Mouse (Mus musculus): ENCODE measurements at regions not wholly inside any gene's neighbourhood (a gene's known extent, or its start where the extent isn't known, plus 50 kb on each side); places are given as distances from the start of the nearest gene placed in this dataset.

- Histone ChIP-seq H3K9me3 (ENCODE audit: control insufficient read depth, low read length) (no peaks in the 10 kb centered on the region), H3K27me3 (replicated peaks; ENCODE audit: control insufficient read depth, insufficient read depth, low read length) (no peaks in the 10 kb centered on the region), H3K9ac (replicated peaks; ENCODE audit: low read depth, low read length) (no peak overlapping the region), H3K4me3 (replicated peaks; ENCODE audit: low read length) (no peak overlapping the region), H3K4me1 (replicated peaks; ENCODE audit: control insufficient read depth, insufficient read depth, low read length) (peaks cover 3% of the 10 kb centered on the region; the same call in 1 of the 2 replicates), H3K27ac (ENCODE audit: low read length) (no peak overlapping the region), H3K4me2 (ENCODE audit: low read length) (no peak overlapping the region), H3K36me3 (ENCODE audit: control insufficient read depth, insufficient read depth) (no peaks in the 10 kb centered on the region)
- no peak for ATAC-seq
- 76% methylated on average over 6 of the region's 6 CpGs for WGBS
Observed at GRCm38 (mm10) chr2:147699524-147700081, 337.9 kb downstream of the Pax1 start.

DNA sequence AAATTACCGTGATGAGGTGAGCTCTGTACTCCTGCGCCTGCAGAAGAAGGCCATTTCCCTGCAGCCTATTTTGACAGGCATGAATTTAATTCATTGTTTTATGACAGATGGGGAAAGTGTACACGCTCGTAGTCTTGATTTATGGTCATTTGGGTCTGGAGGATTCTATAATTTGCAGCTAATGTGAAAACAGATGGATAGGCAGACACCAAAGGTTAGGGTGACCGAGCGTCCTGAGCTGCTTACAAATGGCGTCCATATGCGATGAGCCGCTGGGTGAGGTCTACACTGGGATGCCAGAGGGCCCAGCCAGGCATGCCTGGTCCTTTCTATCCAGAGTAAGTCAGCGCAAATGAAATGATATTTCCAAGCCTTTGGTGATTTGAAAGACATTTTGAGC lies 330.2 kb downstream of the Pax1 start:
- Histone ChIP-seq H3K4me3 (replicated peaks; ENCODE audit: low read length) (no peak overlapping the region), H3K36me3 (ENCODE audit: control insufficient read depth, insufficient read depth) (no peaks in the 10 kb centered on the region), H3K27me3 (replicated peaks; ENCODE audit: control insufficient read depth, insufficient read depth, low read length) (no peaks in the 10 kb centered on the region), H3K4me1 (replicated peaks; ENCODE audit: control insufficient read depth, insufficient read depth, low read length) (no peaks in the 10 kb centered on the region), H3K9ac (replicated peaks; ENCODE audit: low read depth, low read length) (no peak overlapping the region), H3K4me2 (ENCODE audit: low read length) (no peak overlapping the region), H3K9me3 (ENCODE audit: control insufficient read depth, low read length) (no peaks in the 10 kb centered on the region), H3K27ac (ENCODE audit: low read length) (no peak overlapping the region)
- 90% methylated on average over 10 of the region's 10 CpGs for WGBS
- ATAC-seq = no peak

- no peaks in the 10 kb centered on the region for H3K9me3 ChIP-seq (ENCODE audit: control insufficient read depth, low read length)
- H3K9ac ChIP-seq (replicated peaks; ENCODE audit: low read depth, low read length) = no peak overlapping the region
- no peak overlapping the region for H3K4me3 ChIP-seq (replicated peaks; ENCODE audit: low read length)
- no peaks in the 10 kb centered on the region for H3K4me1 ChIP-seq (replicated peaks; ENCODE audit: control insufficient read depth, insufficient read depth, low read length)
- no peaks in the 10 kb centered on the region for H3K36me3 ChIP-seq (ENCODE audit: control insufficient read depth, insufficient read depth)
- no peak overlapping the region for H3K27ac ChIP-seq (ENCODE audit: low read length)
- H3K27me3 ChIP-seq (replicated peaks; ENCODE audit: control insufficient read depth, insufficient read depth, low read length) = no peaks in the 10 kb centered on the region
- 62% methylated on average over 15 of the region's 15 CpGs for WGBS
- ATAC-seq = no peak
- H3K4me2 ChIP-seq (ENCODE audit: low read length) = no peak overlapping the region
Observed at GRCm38 (mm10) chr2:147690506-147691208, 328.9 kb downstream of the Pax1 start.

DNA sequence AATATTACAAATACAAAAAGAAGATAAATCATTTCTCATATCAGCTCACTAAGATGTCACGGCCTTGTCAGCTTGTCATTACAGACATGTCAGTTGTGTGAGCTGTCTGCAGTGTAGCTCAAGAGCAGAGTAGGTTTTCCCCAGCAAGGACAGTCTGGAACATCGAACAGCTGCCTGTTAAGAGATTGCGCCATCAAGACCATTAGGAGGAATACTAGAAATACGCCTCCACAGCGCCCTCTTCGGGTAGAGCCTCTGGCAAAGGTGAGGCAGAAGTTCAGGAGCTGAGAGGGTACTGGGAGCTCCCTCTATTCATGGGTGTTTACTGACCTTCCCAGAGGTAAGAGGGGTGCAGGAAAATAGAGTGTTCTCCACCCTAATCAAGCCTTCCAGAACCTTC lies 327.0 kb downstream of the Pax1 start:
- Histone ChIP-seq H3K27me3 (replicated peaks; ENCODE audit: control insufficient read depth, insufficient read depth, low read length) (no peaks in the 10 kb centered on the region), H3K4me1 (replicated peaks; ENCODE audit: control insufficient read depth, insufficient read depth, low read length) (no peaks in the 10 kb centered on the region), H3K9me3 (ENCODE audit: control insufficient read depth, low read length) (no peaks in the 10 kb centered on the region), H3K4me2 (ENCODE audit: low read length) (no peak overlapping the region), H3K9ac (replicated peaks; ENCODE audit: low read depth, low read length) (no peak overlapping the region), H3K36me3 (ENCODE audit: control insufficient read depth, insufficient read depth) (no peaks in the 10 kb centered on the region), H3K4me3 (replicated peaks; ENCODE audit: low read length) (no peak overlapping the region), H3K27ac (ENCODE audit: low read length) (no peak overlapping the region)
- WGBS = 20% methylated on average over 6 of the region's 6 CpGs
- no peak for ATAC-seq

- Histone ChIP-seq H3K9me3 (ENCODE audit: control insufficient read depth, low read length) (no peaks in the 10 kb centered on the region), H3K4me2 (ENCODE audit: low read length) (no peak overlapping the region), H3K36me3 (ENCODE audit: control insufficient read depth, insufficient read depth) (no peaks in the 10 kb centered on the region), H3K9ac (replicated peaks; ENCODE audit: low read depth, low read length) (no peak overlapping the region), H3K4me1 (replicated peaks; ENCODE audit: control insufficient read depth, insufficient read depth, low read length) (no peaks in the 10 kb centered on the region), H3K4me3 (replicated peaks; ENCODE audit: low read length) (no peak overlapping the region), H3K27ac (ENCODE audit: low read length) (no peak overlapping the region), H3K27me3 (replicated peaks; ENCODE audit: control insufficient read depth, insufficient read depth, low read length) (no peaks in the 10 kb centered on the region)
- 59% methylated on average over 1 of the region's 1 CpGs for WGBS
- ATAC-seq = no peak
Observed at GRCm38 (mm10) chr2:147656667-147657066, 294.9 kb downstream of the Pax1 start.

- no peaks in the 10 kb centered on the region for H3K9me3 ChIP-seq (ENCODE audit: control insufficient read depth, low read length)
- WGBS = 71% methylated on average over 3 of the region's 3 CpGs
- H3K27ac ChIP-seq (ENCODE audit: low read length) = no peak overlapping the region
Observed at GRCm38 (mm10) chr2:147650229-147650628, 288.5 kb downstream of the Pax1 start.

GRCm38 (mm10) chr2:147647972-147648371 lies 286.2 kb downstream of the Pax1 start:
- ATAC-seq = no peak
- no peaks in the 10 kb centered on the region for H3K36me3 ChIP-seq (ENCODE audit: control insufficient read depth, insufficient read depth)
- no peak overlapping the region for H3K9ac ChIP-seq (replicated peaks; ENCODE audit: low read depth, low read length)
- H3K9me3 ChIP-seq (ENCODE audit: control insufficient read depth, low read length) = no peaks in the 10 kb centered on the region
- H3K4me3 ChIP-seq (replicated peaks; ENCODE audit: low read length) = no peak overlapping the region
- 87% methylated on average over 8 of the region's 8 CpGs for WGBS
- H3K4me2 ChIP-seq (ENCODE audit: low read length) = no peak overlapping the region
- H3K4me1 ChIP-seq (replicated peaks; ENCODE audit: control insufficient read depth, insufficient read depth, low read length) = no peaks in the 10 kb centered on the region
- H3K27me3 ChIP-seq (replicated peaks; ENCODE audit: control insufficient read depth, insufficient read depth, low read length) = no peaks in the 10 kb centered on the region
- no peak overlapping the region for H3K27ac ChIP-seq (ENCODE audit: low read length)

More at GRCm38 (mm10) chr2:147650229-147650628, 288.5 kb downstream of the Pax1 start:
- H3K9ac ChIP-seq (replicated peaks; ENCODE audit: low read depth, low read length) = no peak overlapping the region
- no peaks in the 10 kb centered on the region for H3K4me1 ChIP-seq (replicated peaks; ENCODE audit: control insufficient read depth, insufficient read depth, low read length)
- no peaks in the 10 kb centered on the region for H3K27me3 ChIP-seq (replicated peaks; ENCODE audit: control insufficient read depth, insufficient read depth, low read length)
- no peak for ATAC-seq
- no peak overlapping the region for H3K4me2 ChIP-seq (ENCODE audit: low read length)
- H3K36me3 ChIP-seq (ENCODE audit: control insufficient read depth, insufficient read depth) = no peaks in the 10 kb centered on the region
- no peak overlapping the region for H3K4me3 ChIP-seq (replicated peaks; ENCODE audit: low read length)

- 84% methylated on average over 4 of the region's 4 CpGs for WGBS
- no peak for ATAC-seq
Observed at GRCm38 (mm10) chr2:147647506-147647905, 285.8 kb downstream of the Pax1 start.

GRCm38 (mm10) chr2:147637882-147638281 lies 276.2 kb downstream of the Pax1 start:
- no peak for ATAC-seq
- H3K4me3 ChIP-seq (replicated peaks; ENCODE audit: low read length) = no peak overlapping the region
- H3K9me3 ChIP-seq (ENCODE audit: control insufficient read depth, low read length) = no peaks in the 10 kb centered on the region
- no peaks in the 10 kb centered on the region for H3K27me3 ChIP-seq (replicated peaks; ENCODE audit: control insufficient read depth, insufficient read depth, low read length)
- H3K9ac ChIP-seq (replicated peaks; ENCODE audit: low read depth, low read length) = no peak overlapping the region
- no peaks in the 10 kb centered on the region for H3K36me3 ChIP-seq (ENCODE audit: control insufficient read depth, insufficient read depth)
- WGBS = 76% methylated on average over 1 of the region's 1 CpGs
- H3K4me1 ChIP-seq (replicated peaks; ENCODE audit: control insufficient read depth, insufficient read depth, low read length) = no peaks in the 10 kb centered on the region
- no peak overlapping the region for H3K4me2 ChIP-seq (ENCODE audit: low read length)
- H3K27ac ChIP-seq (ENCODE audit: low read length) = no peak overlapping the region

More at GRCm38 (mm10) chr2:147647506-147647905, 285.8 kb downstream of the Pax1 start:
- Histone ChIP-seq H3K9ac (replicated peaks; ENCODE audit: low read depth, low read length) (no peak overlapping the region), H3K4me1 (replicated peaks; ENCODE audit: control insufficient read depth, insufficient read depth, low read length) (no peaks in the 10 kb centered on the region), H3K36me3 (ENCODE audit: control insufficient read depth, insufficient read depth) (no peaks in the 10 kb centered on the region), H3K27me3 (replicated peaks; ENCODE audit: control insufficient read depth, insufficient read depth, low read length) (no peaks in the 10 kb centered on the region), H3K4me3 (replicated peaks; ENCODE audit: low read length) (no peak overlapping the region), H3K4me2 (ENCODE audit: low read length) (no peak overlapping the region), H3K27ac (ENCODE audit: low read length) (no peak overlapping the region), H3K9me3 (ENCODE audit: control insufficient read depth, low read length) (no peaks in the 10 kb centered on the region)

Data from forebrain, embryonic 16.5 days (tissue).